Mouse (Mus musculus) MN1 (cell line): ENCODE results near the gene Ank2.

Experiments used
- DNase-seq: peaks from one replicate; pipeline ENCODE4 v3.0.0-alpha.2; 2016; ENCODE audit warnings: low spot score

The Ank2 gene

DNA sequence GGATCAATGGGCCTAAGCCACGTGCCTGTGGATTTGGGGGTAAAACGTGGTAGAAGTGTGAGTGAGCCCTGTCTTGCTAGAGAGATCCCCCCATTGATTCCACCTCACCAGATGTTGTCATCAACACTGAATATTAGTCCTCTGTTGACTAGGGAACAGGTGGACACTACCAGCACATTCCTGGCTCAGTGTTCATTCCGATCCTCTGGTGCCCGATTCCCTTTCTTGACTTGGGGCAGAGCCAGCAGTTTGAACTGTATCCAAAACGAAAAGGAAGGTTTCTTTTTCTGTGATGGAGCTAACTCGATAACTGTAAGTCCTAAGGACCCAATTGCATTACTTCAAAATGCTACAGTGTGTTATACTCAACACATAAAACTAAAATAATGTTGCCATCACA, 382.9 kb downstream of the Ank2 start:
- no peak for DNase-seq

- no peak for DNase-seq
Observed at GRCm38 (mm10) chr3:127113238-127113637, 385.9 kb downstream of the Ank2 start.

- DNase-seq: no peak
Observed at GRCm38 (mm10) chr3:127109413-127109812, 389.7 kb downstream of the Ank2 start.

DNA sequence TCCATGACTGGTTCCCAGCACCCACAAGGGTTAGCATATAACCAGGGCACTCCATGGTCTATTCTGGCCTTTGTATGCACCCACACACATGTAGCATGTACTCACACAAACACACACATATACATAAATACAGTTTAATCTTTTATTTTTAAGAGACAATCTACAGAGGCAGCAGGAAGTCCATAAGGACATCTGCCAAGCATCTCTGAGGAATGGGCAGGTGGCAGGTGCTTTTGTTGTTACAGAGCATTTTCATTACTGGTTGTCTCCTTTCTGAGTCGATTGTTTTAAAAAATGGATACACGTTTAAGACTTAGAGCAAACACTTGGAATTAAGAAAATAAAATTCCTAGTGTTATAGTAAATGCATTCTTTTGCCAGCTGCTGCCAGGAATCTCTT, 390.7 kb downstream of the Ank2 start:
- DNase-seq: no peak

- no peak for DNase-seq
Observed at GRCm38 (mm10) chr3:127107281-127107680, 391.9 kb downstream of the Ank2 start.

DNA sequence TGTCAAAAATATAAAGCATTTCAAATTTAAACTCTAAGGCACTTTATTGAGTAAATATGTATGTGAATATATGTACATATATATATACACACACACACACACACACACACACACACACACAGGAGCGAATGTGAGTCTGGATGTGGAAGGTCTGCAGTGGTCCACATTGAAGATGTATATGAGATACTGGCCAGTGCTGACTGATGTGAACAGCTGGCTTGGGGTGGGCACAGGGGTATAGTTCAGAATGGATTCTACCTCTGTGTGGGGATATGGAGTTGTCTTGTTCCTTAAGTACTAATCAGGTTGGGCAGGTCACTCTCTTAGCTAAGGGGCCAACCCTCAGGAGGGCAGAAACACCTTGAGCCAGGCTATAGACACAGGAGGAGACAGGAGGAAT, 397.8 kb downstream of the Ank2 start:
- DNase-seq: no peak

DNA sequence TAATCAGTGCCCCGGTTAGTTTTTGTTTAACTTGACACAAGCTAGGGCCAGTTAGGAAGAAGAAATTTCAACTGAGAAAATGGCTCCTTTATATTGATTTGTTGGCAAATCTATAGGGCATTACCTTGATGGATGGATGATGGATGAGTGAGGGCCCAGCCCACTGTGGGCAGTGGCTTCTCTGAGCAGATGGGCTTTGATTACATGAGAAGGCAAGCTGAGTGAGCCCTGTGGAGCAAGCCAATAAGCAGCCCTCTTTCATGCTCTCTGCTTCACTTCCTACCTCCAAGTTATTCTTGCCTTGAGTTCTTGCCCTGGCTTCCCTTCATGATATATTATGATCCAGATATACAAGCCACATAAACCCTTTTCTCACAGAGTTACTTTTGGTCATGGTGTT, 401.4 kb downstream of the Ank2 start:
- DNase-seq: no peak

DNA sequence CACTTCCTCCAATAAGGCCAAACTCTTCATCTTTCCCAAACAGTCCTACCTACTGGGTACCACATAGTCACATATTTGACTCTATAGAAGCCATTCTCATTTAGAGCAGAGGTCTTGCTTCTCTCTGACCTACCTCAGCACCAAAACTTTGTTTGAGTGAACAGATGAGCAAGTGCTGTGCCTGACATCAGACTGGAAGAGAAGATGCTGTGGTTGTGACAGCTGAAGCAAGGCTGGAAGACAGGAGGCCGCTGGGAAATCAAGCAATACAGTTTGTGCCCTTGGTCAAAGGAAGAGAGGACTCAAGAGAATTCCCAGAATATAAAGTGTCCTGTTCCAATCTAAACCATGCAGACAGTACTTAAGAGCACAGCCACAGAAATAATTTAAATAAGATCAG, 402.0 kb downstream of the Ank2 start:
- DNase-seq: no peak

DNA sequence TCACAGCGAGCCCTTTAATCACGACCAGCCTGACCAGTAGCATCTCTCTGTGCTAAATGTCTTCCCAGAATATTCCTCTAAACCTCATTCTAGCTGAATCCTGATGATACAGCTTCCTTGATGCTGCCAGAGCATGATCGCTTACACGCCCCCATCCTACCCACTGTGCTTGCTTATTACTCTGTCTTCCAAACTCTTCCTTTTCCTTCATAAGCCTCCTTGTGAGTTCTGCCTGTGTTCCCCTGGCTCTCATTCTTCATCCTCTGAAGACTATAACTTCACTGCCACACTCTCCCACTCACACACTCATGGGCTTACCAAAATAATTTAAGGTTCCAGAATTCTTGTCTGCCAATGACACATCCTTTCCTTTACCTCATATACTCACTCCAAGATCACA, 405.5 kb downstream of the Ank2 start:
- DNase-seq: no peak

- DNase-seq: no peak
Observed at GRCm38 (mm10) chr3:127087574-127087973, 411.6 kb downstream of the Ank2 start.

- DNase-seq: no peak
Observed at GRCm38 (mm10) chr3:127086834-127087506, 412.2 kb downstream of the Ank2 start.

- DNase-seq: no peak
Observed at GRCm38 (mm10) chr3:127077369-127077768, 421.8 kb downstream of the Ank2 start.

DNA sequence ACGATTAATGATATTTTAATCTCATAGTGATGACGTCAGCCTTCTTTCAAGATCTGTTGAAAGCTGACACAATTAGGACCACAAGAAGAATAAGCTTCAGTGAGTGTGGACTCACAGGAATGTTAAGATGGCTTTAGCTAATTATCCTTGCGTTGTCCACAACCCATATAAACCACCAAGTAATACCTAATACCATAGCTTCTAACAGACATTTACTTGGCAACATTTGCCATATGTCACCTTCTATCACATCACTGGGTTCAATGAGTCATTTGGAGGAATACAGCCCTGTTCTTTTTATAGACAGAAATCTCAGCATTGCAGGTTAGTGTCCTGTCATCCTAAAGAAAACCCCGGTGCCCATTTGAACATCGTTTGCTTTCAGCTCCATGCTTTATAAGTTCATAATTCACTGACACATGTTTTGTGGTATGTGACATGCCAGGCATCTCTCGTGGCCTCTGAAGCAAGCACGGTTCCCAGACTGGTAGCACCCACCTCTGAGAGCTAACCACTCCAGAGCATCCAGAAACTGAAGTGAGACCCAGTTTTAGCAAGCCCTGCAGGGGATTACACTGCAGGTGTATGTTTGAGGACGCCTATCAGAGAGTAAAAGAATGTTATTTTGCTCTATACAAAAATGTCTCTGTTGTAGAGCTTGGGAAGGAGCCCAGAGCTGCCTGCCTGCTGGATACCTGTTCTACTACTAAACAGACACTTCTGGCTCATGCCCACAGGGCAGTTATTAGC, 423.4 kb downstream of the Ank2 start:
- no peak for DNase-seq

GRCm38 (mm10) chr3:127071471-127071870, 427.7 kb downstream of the Ank2 start:
- no peak for DNase-seq

DNA sequence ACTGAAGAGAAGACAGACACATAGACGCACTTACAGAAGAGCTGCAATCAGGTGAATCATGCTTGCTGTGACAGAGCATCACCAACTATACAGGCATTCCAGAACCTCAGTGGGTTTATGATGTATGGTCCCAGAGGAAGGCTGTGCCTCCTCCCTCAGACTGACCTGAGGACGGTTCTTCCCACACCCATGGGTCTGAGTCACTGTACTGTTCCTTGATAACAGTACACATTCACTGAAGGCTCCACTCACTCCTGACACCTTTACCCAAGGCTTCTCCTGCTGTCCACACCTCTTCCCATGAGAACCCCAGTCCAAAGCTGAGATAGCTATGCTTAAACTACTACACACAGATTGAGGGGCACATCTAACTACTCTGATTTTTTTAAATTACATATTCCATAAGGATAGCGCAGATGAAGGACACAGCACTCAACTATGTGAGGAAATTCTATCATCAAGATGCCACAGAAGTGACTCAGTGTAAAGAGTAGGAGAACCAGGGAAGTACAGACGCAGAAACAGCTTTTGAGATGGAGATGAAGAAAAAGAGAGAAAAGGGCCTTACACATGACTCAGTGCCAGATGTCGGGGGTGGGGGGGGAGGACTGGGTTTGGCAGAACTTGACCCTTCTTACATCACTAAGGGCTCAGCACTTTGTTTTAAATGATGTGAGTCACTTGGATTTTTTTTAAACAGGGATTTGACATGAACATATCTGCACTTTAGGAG, 435.3 kb downstream of the Ank2 start:
- no peak for DNase-seq

DNA sequence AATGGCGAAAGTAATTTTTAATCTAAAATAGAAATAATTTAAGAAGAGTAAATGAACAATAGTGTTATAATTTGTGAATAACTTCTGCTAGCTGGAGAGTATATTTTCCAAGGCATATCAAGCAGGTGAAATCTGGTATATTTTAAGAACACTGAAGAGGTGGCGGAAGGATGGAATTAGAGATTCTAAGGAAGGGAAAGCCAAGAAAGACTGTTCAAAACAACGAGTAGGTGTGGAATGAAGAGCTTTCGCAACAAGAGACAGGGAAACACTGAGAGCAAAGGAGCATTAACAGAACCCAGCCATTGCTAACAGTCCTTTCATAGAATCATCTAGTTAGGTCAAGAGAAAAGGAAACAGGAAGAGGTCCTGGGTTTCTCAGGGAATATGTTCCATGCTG, 439.5 kb downstream of the Ank2 start:
- no peak for DNase-seq

- DNase-seq: no peak
Observed at GRCm38 (mm10) chr3:127041288-127041687, 457.9 kb downstream of the Ank2 start.

GRCm38 (mm10) chr3:127038570-127038969, 460.6 kb downstream of the Ank2 start:
- no peak for DNase-seq

- DNase-seq: no peak
Observed at GRCm38 (mm10) chr3:127036118-127036517, 463.0 kb downstream of the Ank2 start.

DNA sequence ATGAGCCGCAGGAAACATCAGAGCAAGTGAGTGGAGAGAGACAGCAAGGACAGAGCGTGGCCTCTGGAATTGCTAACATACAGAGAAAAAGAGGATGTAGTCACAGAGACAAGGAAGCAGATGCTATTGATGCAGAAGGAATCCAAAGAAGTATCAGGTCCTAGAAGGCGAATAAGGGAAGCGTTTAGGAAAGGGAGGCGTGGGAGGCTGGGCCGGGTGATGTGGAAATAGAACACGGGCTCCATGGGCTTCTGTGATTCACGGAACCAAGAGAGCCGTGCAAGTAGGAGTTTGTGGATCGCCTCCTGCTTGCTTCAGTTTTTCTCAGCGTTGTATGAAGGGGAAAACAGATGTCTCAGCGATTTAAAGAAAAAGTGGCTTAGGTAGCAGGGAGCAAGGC, 463.6 kb downstream of the Ank2 start:
- no peak for DNase-seq

- DNase-seq: no peak
Observed at GRCm38 (mm10) chr3:127034983-127035382, 464.2 kb downstream of the Ank2 start.

GRCm38 (mm10) chr3:127023992-127024391, 475.2 kb downstream of the Ank2 start:
- no peak for DNase-seq

- DNase-seq: no peak
Observed at GRCm38 (mm10) chr3:127020167-127020566, 479.0 kb downstream of the Ank2 start.
